ENCODE assay signal across 14 mouse cellular contexts in genomic region chr3:87087146-87087545, GRCm38 (mm10).
A peak's percentile ranks its signal among the peaks of the same experiment; 100 is the strongest.
DNase-seq lines count a peak whose midpoint lies in the region; ATAC-seq lines count a peak whose summit lies in the region.
"Had no signal": no experiment of that assay in that cellular context is flagged by ENCODE, and none has a peak within 500 bp of the region (broad histone marks: within the 10 kb centered on the region; RNA-seq: fewer than 3 reads in every experiment).

No protein-coding gene starts in this region.

- no peaks in the 10 kb centered on the region for H3K9me3 ChIP-seq in embryonic facial prominence, embryonic 14.5 days (ENCODE audit: control insufficient read depth, low read length)
- H3K9me3 ChIP-seq in embryonic facial prominence, embryonic 10.5 days: no peaks in the 10 kb centered on the region
- no peaks in the 10 kb centered on the region for H3K9me3 ChIP-seq in kidney, embryonic 14.5 days (ENCODE audit: control insufficient read depth, low read length)
- H3K9me3 ChIP-seq in neural tube, embryonic 14.5 days (ENCODE audit: control insufficient read depth, low read length): no peaks in the 10 kb centered on the region
- H3K9me3 ChIP-seq: limb, embryonic 13.5 days; liver, embryonic 15.5 days had no signal

- ATAC-seq in embryonic facial prominence, embryonic 14.5 days (ENCODE audit: low read depth): peak; percentile 38; the same call in 1 of the 2 replicates
- no peak for ATAC-seq in kidney, embryonic 14.5 days (ENCODE audit: low FRiP score, low TSS enrichment)
- peak; percentile 26; the same call in 1 of the 2 replicates for ATAC-seq in neural tube, embryonic 14.5 days (ENCODE audit: low read depth)
- ATAC-seq: activated CD4-positive, CD25-positive, alpha-beta regulatory T cell, adult 4 months had no signal

- H3K4me2 ChIP-seq in embryonic facial prominence, embryonic 14.5 days (ENCODE audit: low read depth, low read length): no peak overlapping the region
- no peak overlapping the region for H3K4me2 ChIP-seq in kidney, embryonic 14.5 days (replicated peaks; ENCODE audit: low read depth, low read length)
- H3K4me2 ChIP-seq in neural tube, embryonic 14.5 days (ENCODE audit: low read depth, low read length): no peak overlapping the region
- H3K4me2 ChIP-seq: limb, embryonic 13.5 days; liver, embryonic 15.5 days had no signal

- no peaks in the 10 kb centered on the region for H3K4me1 ChIP-seq in embryonic facial prominence, embryonic 14.5 days (ENCODE audit: control insufficient read depth, insufficient read depth, low read length)
- no peaks in the 10 kb centered on the region for H3K4me1 ChIP-seq in embryonic facial prominence, embryonic 10.5 days
- H3K4me1 ChIP-seq in kidney, embryonic 14.5 days (ENCODE audit: control insufficient read depth, insufficient read depth, low read length): no peaks in the 10 kb centered on the region; the same call in 1 of the 2 replicates
- no peaks in the 10 kb centered on the region for H3K4me1 ChIP-seq in neural tube, embryonic 14.5 days (ENCODE audit: control insufficient read depth, insufficient read depth, low read length)
- H3K4me1 ChIP-seq: limb, embryonic 13.5 days; liver, embryonic 15.5 days; megakaryocyte, embryonic 14.5 days had no signal

- no peak overlapping the region for H3K4me3 ChIP-seq in embryonic facial prominence, embryonic 14.5 days (ENCODE audit: low read depth, low read length)
- no peak overlapping the region for H3K4me3 ChIP-seq in embryonic facial prominence, embryonic 10.5 days
- no peak overlapping the region for H3K4me3 ChIP-seq in kidney, embryonic 14.5 days (ENCODE audit: low read length)
- no peak overlapping the region for H3K4me3 ChIP-seq in neural tube, embryonic 14.5 days (ENCODE audit: low read depth, low read length)
- H3K4me3 ChIP-seq: left cerebral cortex, adult 2 months; limb, embryonic 13.5 days; liver, embryonic 15.5 days; megakaryocyte, embryonic 14.5 days had no signal

- WGBS in embryonic facial prominence, embryonic 14.5 days: 63% methylated on average over 7 of the region's 7 CpGs
- 90% methylated on average over 7 of the region's 7 CpGs for WGBS in embryonic facial prominence, embryonic 10.5 days
- WGBS in kidney, embryonic 14.5 days: 55% methylated on average over 7 of the region's 7 CpGs
- 30% methylated on average over 7 of the region's 7 CpGs for WGBS in neural tube, embryonic 14.5 days

- H3K27ac ChIP-seq in embryonic facial prominence, embryonic 14.5 days (replicated peaks; ENCODE audit: low read depth, low read length): no peak overlapping the region
- no peak overlapping the region for H3K27ac ChIP-seq in embryonic facial prominence, embryonic 10.5 days (replicated peaks)
- H3K27ac ChIP-seq in kidney, embryonic 14.5 days (ENCODE audit: low read depth, low read length): no peak overlapping the region
- H3K27ac ChIP-seq in neural tube, embryonic 14.5 days (ENCODE audit: low read depth, low read length): no peak overlapping the region
- H3K27ac ChIP-seq: left cerebral cortex, adult 2 months; limb, embryonic 13.5 days; liver, embryonic 15.5 days had no signal

- no peaks in the 10 kb centered on the region for H3K27me3 ChIP-seq in embryonic facial prominence, embryonic 14.5 days (replicated peaks; ENCODE audit: control insufficient read depth, insufficient read depth, low read length)
- H3K27me3 ChIP-seq in embryonic facial prominence, embryonic 10.5 days (replicated peaks; ENCODE audit: low read depth, poor library complexity, severe bottlenecking): no peaks in the 10 kb centered on the region
- no peaks in the 10 kb centered on the region for H3K27me3 ChIP-seq in kidney, embryonic 14.5 days (ENCODE audit: control insufficient read depth, insufficient read depth, low read length)
- H3K27me3 ChIP-seq in neural tube, embryonic 14.5 days (ENCODE audit: control insufficient read depth, insufficient read depth, low read length): no peaks in the 10 kb centered on the region
- H3K27me3 ChIP-seq: limb, embryonic 13.5 days; liver, embryonic 15.5 days had no signal

- H3K9ac ChIP-seq in embryonic facial prominence, embryonic 14.5 days (ENCODE audit: low read depth, low read length): no peak overlapping the region
- H3K9ac ChIP-seq in kidney, embryonic 14.5 days (ENCODE audit: low read depth, low read length): no peak overlapping the region
- H3K9ac ChIP-seq in neural tube, embryonic 14.5 days (replicated peaks; ENCODE audit: low read depth, low read length): no peak overlapping the region
- H3K9ac ChIP-seq: limb, embryonic 13.5 days; liver, embryonic 15.5 days had no signal

- H3K36me3 ChIP-seq in embryonic facial prominence, embryonic 14.5 days (ENCODE audit: control insufficient read depth, insufficient read depth, low read length): peaks cover 91% of the 10 kb centered on the region
- peaks cover 95% of the 10 kb centered on the region for H3K36me3 ChIP-seq in embryonic facial prominence, embryonic 10.5 days (replicated peaks)
- H3K36me3 ChIP-seq in kidney, embryonic 14.5 days (ENCODE audit: control insufficient read depth, insufficient read depth, low read length): peaks cover 55% of the 10 kb centered on the region
- peaks cover 28% of the 10 kb centered on the region; the same call in 1 of the 2 replicates for H3K36me3 ChIP-seq in neural tube, embryonic 14.5 days (ENCODE audit: control insufficient read depth, insufficient read depth, low read length)
- H3K36me3 ChIP-seq: liver, embryonic 15.5 days had no signal

- DNase-seq in embryonic facial prominence, embryonic 14.5 days (ENCODE audit: low spot score): peak; percentile 48
- no peak for DNase-seq in embryonic facial prominence, embryonic 10.5 days (ENCODE audit: low spot score)
- peak; percentile 57 for DNase-seq in kidney, postnatal 10 days
- DNase-seq in neural tube, embryonic 10.5 days (ENCODE audit: extremely low spot score, low spot score): no peak
- DNase-seq in skeletal muscle tissue, adult 2 months (ENCODE audit: low read depth, low spot score): peak; percentile 40
- DNase-seq in MN1 (ENCODE audit: low spot score): no peak
- DNase-seq: cerebellum, postnatal 36 days had no signal

Comparison
In these comparisons a context has a peak if more than half of its experiments do, and no peak if none do; other contexts are left out.
1. DNase-seq: peak in embryonic facial prominence, embryonic 14.5 days (single experiment), kidney, postnatal 10 days (single experiment) and skeletal muscle tissue, adult 2 months (single experiment); none in embryonic facial prominence, embryonic 10.5 days (single experiment), neural tube, embryonic 10.5 days (single experiment) and MN1 (single experiment).